Mouse (Mus musculus): Measurements from ENCODE around the gene Fbxo28. TPM values are rescaled to one million over a fixed set of nuclear protein-coding genes. Genes with fewer than 3 reads are reported as not detected.

Fbxo28 gene
- polyA plus RNA-seq (2012; rRNA removed; ENCODE audit: low replicate concordance): 3.5 and 9.2 TPM in 2 replicates

DNA sequence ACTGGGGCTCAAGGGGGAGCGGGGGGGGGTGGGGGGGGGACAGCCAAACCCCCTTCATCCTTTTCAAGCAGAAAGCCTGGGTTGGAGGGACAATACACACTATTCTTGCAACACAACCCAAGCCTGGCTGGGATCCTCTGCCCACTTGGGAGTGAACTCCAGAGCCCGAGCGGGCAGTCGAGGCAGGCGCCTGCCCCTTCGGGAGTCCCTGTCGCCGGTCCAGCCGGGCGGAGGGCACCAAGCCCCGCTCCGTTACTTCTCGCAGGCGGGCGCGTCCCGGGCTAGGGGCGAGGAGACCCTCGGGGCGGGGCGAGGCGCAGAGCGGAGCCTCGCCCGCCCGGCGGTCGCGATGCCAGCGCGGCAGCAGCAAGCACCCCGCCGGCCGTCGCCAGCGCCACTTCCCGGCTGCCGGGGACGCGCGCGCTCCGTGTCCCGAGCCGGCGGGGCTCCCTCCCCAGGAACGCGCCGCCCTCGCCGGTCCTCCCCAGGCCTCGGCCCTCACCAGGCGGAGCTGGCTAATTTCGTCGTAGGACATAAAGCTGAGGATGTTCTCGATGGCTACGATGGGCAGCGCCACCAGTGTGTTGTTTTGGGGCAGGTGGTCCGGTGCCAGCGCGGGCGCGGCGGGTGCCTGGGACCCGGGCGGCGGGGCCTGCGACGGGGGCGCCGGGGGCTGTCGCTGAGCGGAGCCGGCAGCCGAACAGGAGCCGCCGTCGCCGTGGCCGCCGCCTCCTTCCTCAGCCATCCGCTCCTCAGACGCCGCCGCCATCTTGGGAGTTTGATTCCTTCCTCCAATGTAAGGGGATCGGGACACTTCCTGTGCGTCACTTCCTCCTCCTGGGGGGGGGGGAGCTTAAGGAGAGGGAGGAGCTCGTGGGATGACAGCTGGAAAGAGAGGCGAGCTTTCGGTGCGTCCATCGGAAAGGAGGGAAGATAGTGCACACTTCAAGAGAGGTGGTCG is at the start of gene Fbxo28:
TSS of gene Fbxo28 (minus strand) at position 809 of the 961 bp plus-strand sequence.

DNA sequence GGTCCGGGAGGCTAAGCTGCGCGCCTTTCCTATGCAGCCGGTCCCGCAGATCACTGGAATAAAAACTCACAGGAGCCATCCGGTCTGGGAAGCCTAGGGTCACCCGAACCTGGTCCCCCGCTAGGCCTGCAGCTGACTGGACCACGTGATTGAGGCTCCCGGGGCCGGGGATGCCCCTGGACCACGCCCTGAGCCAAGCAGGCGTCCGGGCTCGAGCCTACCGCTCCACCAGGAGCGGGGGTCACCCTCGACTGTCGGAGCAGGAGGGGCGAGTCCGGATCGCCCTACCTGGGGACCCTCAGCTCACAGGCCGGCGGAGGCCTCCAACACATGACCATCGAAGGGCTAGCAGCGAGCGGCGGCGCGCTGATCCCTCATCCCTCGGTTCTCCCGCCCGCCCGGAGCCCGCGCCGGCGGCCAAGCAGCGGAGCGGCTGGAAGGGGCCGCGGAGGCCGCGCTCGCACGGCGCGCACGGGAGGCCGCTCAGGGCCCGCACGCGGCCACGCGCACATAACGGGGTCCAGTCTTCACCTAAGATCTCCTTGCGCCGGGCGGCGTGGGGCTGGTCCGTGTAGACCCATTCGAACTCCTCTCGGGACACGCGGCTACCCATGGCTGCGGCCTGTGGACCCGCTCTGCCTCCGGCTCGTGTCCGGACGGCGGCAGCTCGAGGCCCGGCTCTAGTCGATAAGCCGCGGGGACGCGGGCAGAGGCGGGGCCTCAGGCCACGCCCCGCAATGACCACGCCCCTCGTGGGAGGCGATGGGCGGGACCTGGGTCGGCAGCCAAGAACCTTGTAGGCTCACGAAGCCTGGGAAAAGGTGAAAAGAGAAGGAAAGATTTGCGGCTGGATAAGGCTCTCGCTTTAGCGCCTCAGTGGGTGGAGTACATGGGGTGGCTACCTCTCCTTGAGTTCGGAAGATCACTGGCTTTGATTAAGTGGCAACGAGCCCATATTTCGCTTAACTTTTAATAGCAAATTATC is 59.0 kb downstream of the Fbxo28 start, which contains the start of gene Degs1:
TSS of gene Degs1 (minus strand) at position 714 of the 985 bp plus-strand sequence.

Other genes with a start within 250 kb of the Fbxo28 start
- gene Srp9, start 216.9 kb downstream of the Fbxo28 start, polyA plus RNA-seq (2012; rRNA removed; ENCODE audit: low replicate concordance): 14.7 and 24.0 TPM in 2 replicates
- 0.15 TPM in 1 of 2 replicates, not detected in the other for gene Vmn1r1, start 177.1 kb downstream of the Fbxo28 start, polyA plus RNA-seq (2012; rRNA removed; ENCODE audit: low replicate concordance)
- gene Degs1, start 58.8 kb downstream of the Fbxo28 start, polyA plus RNA-seq (2012; rRNA removed; ENCODE audit: low replicate concordance): 10.4 and 21.8 TPM in 2 replicates
- gene Trp53bp2, start 67.5 kb upstream of the Fbxo28 start, polyA plus RNA-seq (2012; rRNA removed; ENCODE audit: low replicate concordance): 10.2 and 13.4 TPM in 2 replicates
- gene Capn2, start 176.0 kb upstream of the Fbxo28 start, polyA plus RNA-seq (2012; rRNA removed; ENCODE audit: low replicate concordance): 4.2 and 6.8 TPM in 2 replicates
- gene Capn8, start 223.4 kb upstream of the Fbxo28 start, polyA plus RNA-seq (2012; rRNA removed; ENCODE audit: low replicate concordance): 0.81 and 2.9 TPM in 2 replicates